Mouse (Mus musculus) embryonic facial prominence, embryonic 11.5 days (tissue): ENCODE measurements around the gene Pnp. TPM values are rescaled to one million over a fixed set of nuclear protein-coding genes. Genes with fewer than 3 reads are reported as not detected.
"Not testable (repeated sequence)": the region's sequence is repeated elsewhere in the genome, so short reads cannot be mapped to it uniquely, and the experiment has no call there.

ENCODE experiments used
- ATAC-seq: fragments of 200-750 bp; cut with Nextera tagmentation; replicated peaks from 2 replicates; pipeline ENCODE4 v1.8.0; 2017; ENCODE audit warnings: low read depth; ENCODE audit not compliant: insufficient number of reproducible peaks, low FRiP score, low TSS enrichment
- DNase-seq: peaks from one replicate; pipeline ENCODE4 v3.0.0-alpha.2; 2015; ENCODE audit warnings: low spot score
- H3K27ac ChIP-seq: fragments of 300-500 bp; sonication (generic); replicated peaks from 2 replicates; pipeline ENCODE4 v1.5.1; 2014; ENCODE audit warnings: mild to moderate bottlenecking, low read depth, low read length, control low read depth
- H3K27me3 ChIP-seq: fragments of 300-500 bp; sonication (generic); 2 replicates; pipeline ENCODE4 v1.6.1; 2014; ENCODE audit warnings: mild to moderate bottlenecking, low read length, moderate library complexity, mixed read lengths; ENCODE audit not compliant: control insufficient read depth, insufficient read depth
- H3K36me3 ChIP-seq: fragments of 300-500 bp; sonication (generic); replicated peaks from 2 replicates; pipeline ENCODE4 v1.6.1; 2014; ENCODE audit warnings: low read depth, mild to moderate bottlenecking, low read length, moderate library complexity, mixed read lengths; ENCODE audit not compliant: control insufficient read depth, insufficient read depth
- H3K4me1 ChIP-seq: fragments of 300-500 bp; sonication (generic); 2 replicates; pipeline ENCODE4 v1.6.1; 2014; ENCODE audit warnings: low read length, mixed read lengths; ENCODE audit not compliant: control insufficient read depth, insufficient read depth
- H3K4me2 ChIP-seq: fragments of 300-500 bp; sonication (generic); 2 replicates; pipeline ENCODE4 v1.6.1; 2014; ENCODE audit warnings: low read depth, mild to moderate bottlenecking, control low read depth, low read length, moderate library complexity
- H3K4me3 ChIP-seq: fragments of 300-500 bp; sonication (generic); 2 replicates; pipeline ENCODE4 v1.5.1; 2014; ENCODE audit warnings: low read depth, low read length, control low read depth
- H3K9ac ChIP-seq: fragments of 300-500 bp; sonication (generic); replicated peaks from 2 replicates; pipeline ENCODE4 v1.6.1; 2014; ENCODE audit warnings: mild to moderate bottlenecking, control low read depth, low read length
- H3K9me3 ChIP-seq: fragments of 300-500 bp; sonication (generic); replicated peaks from 2 replicates; pipeline ENCODE4 v1.6.1; 2016; ENCODE audit warnings: mild to moderate bottlenecking, low read length, inconsistent platforms, mixed read lengths; ENCODE audit not compliant: control insufficient read depth
- WGBS: fragments of 180-500 bp; shearing (Covaris S2); extraction: QIAGEN DNeasy Blood & Tissue Kit; methylation state at CpG from one replicate; pipeline ENCODE4 v1.1.7; 2014; 5-methylcytosine and 5-hydroxymethylcytosine counted together
- polyA plus RNA-seq: library from polyadenylated mRNA; unstranded; fragments of >200 nt; fragmentation: Nextera tagmentation; extraction: Ambion mirVana; gene quantifications from 2 replicates; pipeline ENCODE4 v1.2.1, GENCODE M21; 2014

Gene Pnp
- polyA plus RNA-seq, 1 experiment from 2014 or later: 72.8 TPM

- no peaks in the 10 kb centered on the region for H3K9me3 ChIP-seq
- no peaks in the 10 kb centered on the region for H3K27me3 ChIP-seq
- ATAC-seq: no peak
- no peaks in the 10 kb centered on the region for H3K36me3 ChIP-seq
- peak within 1 kb of the TSS; percentile 71 for H3K4me2 ChIP-seq
- WGBS: 32% methylated on average over 7 of the region's 7 CpGs
- no peaks in the 10 kb centered on the region for H3K4me1 ChIP-seq
- no peak for DNase-seq
- H3K9ac ChIP-seq: peak within 1 kb of the TSS; percentile 39
- H3K4me3 ChIP-seq: peak within 1 kb of the TSS; percentile 32
- H3K27ac ChIP-seq: no peak within 1 kb of the TSS
Measured at GRCm38 (mm10) chr14:50897374-50897765, 33.5 kb upstream of the Pnp start, which contains the start of gene Klhl33. Gene Klhl33 (minus strand): TSS chr14:50897507.

- H3K4me1 ChIP-seq, H3K9me3 ChIP-seq, H3K4me3 ChIP-seq, ATAC-seq, H3K4me2 ChIP-seq, H3K36me3 ChIP-seq, H3K27ac ChIP-seq, H3K9ac ChIP-seq, H3K27me3 ChIP-seq, DNase-seq: not testable (repeated sequence)
- WGBS: 89% methylated on average over 2 of the region's 2 CpGs
Measured at GRCm38 (mm10) chr14:50897992-50898391, 32.9 kb upstream of the Pnp start.

DNA sequence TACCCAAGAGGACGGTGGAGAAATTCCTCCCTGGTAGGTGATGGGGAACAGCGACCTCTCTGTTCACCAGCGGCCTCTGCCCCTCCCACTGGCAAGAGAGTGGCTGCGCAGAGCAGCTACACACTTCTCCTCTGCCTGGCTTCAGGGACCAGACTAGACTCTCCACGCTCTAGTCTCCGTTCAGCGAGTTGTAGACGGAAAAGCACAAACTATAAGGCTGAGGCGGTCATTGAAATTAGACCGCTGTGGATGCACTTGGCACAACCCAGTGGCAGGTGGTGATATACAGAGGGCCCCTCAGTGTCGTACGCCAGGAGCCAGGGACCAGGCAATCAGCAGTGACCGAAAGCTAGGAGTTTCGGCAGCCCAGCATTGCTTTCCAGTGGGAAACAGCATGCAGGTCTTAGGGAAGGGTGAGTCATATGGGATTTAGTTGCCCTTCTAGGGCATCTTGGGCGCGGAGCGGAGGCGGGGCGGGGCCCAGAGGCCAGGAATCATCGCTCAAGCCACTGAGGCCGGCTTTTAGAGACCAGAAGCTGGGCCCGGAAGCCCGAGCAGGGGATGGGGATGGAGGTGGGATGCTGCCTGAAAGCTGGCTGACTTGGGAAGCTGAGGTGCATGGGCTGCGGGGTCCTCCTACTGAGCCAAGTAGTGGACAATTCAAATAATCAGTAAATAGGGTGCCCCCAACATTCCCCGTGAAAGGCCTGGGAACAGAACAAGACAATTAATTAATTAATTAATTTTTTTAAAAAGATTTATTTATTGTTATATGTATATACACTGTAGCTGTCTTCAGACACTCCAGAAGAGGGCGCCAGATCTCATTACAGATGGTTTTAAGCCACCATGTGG lies 26.7 kb upstream of the Pnp start:
- Histone ChIP-seq H3K27me3 (no peaks in the 10 kb centered on the region), H3K4me3 (peak overlapping the region; percentile 35), H3K9ac (peak overlapping the region; percentile 65), H3K27ac (no peak overlapping the region), H3K4me2 (peak overlapping the region; percentile 70), H3K9me3 (no peaks in the 10 kb centered on the region), H3K4me1 (no peaks in the 10 kb centered on the region), H3K36me3 (no peaks in the 10 kb centered on the region)
- DNase-seq: peak; percentile 71
- peak; percentile 82 for ATAC-seq
- 3% methylated on average over 26 of the region's 26 CpGs for WGBS

DNA sequence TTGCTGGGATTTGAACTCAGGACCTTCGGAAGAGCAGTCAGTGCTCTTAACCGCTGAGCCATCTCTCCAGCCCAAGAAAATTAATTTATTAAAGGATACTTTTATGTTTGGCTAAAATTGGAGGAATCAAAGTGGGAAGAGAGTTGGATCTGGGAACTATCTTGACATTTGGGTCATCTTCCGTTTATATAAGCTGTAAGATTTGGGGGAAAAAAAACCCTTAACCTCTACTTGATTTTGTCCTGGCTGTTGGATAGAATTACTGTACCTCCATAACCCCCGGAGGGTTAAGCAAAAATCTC lies 26.1 kb upstream of the Pnp start:
- WGBS: 83% methylated on average over 4 of the region's 4 CpGs
- ATAC-seq: no peak

GRCm38 (mm10) chr14:50905327-50905726 lies 25.6 kb upstream of the Pnp start:
- DNase-seq, H3K9ac ChIP-seq, H3K4me3 ChIP-seq, H3K27ac ChIP-seq, H3K4me1 ChIP-seq, H3K27me3 ChIP-seq, H3K36me3 ChIP-seq, H3K4me2 ChIP-seq, H3K9me3 ChIP-seq, ATAC-seq: not testable (repeated sequence)

More for the DNA sequence above, 26.1 kb upstream of the Pnp start:
- H3K27me3 ChIP-seq: no peaks in the 10 kb centered on the region
- no peaks in the 10 kb centered on the region for H3K4me1 ChIP-seq
- no peak for DNase-seq
- no peaks in the 10 kb centered on the region for H3K36me3 ChIP-seq
- no peak overlapping the region for H3K4me2 ChIP-seq
- H3K9me3 ChIP-seq: no peaks in the 10 kb centered on the region
- no peak overlapping the region for H3K9ac ChIP-seq
- no peak overlapping the region for H3K4me3 ChIP-seq
- no peak overlapping the region for H3K27ac ChIP-seq

- Histone ChIP-seq H3K4me2 (no peak overlapping the region), H3K36me3 (no peaks in the 10 kb centered on the region), H3K27me3 (no peaks in the 10 kb centered on the region), H3K9ac (no peak overlapping the region), H3K9me3 (no peaks in the 10 kb centered on the region), H3K4me3 (no peak overlapping the region), H3K27ac (no peak overlapping the region), H3K4me1 (no peaks in the 10 kb centered on the region)
- 80% methylated on average over 4 of the region's 4 CpGs for WGBS
- no peak for ATAC-seq
- DNase-seq: no peak
Measured at GRCm38 (mm10) chr14:50908126-50908525, 22.8 kb upstream of the Pnp start.

- H3K27ac ChIP-seq: no peak overlapping the region
- H3K36me3 ChIP-seq: peaks cover 2% of the 10 kb centered on the region; the same call in 1 of the 2 replicates
- no peak overlapping the region for H3K9ac ChIP-seq
- no peak overlapping the region for H3K4me2 ChIP-seq
- no peaks in the 10 kb centered on the region for H3K9me3 ChIP-seq
- WGBS: 35% methylated on average over 3 of the region's 3 CpGs
- no peak for DNase-seq
- no peak for ATAC-seq
- H3K4me3 ChIP-seq: no peak overlapping the region
- H3K27me3 ChIP-seq: no peaks in the 10 kb centered on the region
- no peaks in the 10 kb centered on the region for H3K4me1 ChIP-seq
Measured at GRCm38 (mm10) chr14:50911356-50911755, 19.5 kb upstream of the Pnp start.

DNA sequence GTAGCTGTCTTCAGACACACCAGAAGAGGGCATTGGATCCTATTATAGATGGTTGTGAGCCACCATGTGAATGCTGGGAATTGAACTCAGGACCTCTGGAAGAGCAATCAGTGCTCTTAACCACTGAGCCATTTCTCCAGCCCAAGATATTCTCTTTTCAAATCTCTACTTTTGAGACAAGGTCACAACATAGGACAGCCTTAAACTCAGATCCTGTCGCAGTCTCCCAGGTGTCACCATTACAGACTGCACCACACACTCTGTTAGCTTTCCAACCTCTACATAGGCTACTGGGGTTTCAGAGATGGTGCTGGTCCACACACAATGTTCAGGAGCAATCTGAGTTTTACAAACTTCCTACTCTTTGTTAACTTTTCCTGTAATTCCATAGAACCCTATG lies 7.4 kb upstream of the Pnp start:
- H3K27ac ChIP-seq, ATAC-seq, H3K9me3 ChIP-seq, H3K4me1 ChIP-seq, H3K9ac ChIP-seq, DNase-seq, H3K36me3 ChIP-seq, H3K27me3 ChIP-seq: not testable (repeated sequence)
- 83% methylated on average over 1 of the region's 1 CpGs for WGBS
- peak overlapping the region; percentile 84; the same call in 1 of the 2 replicates for H3K4me3 ChIP-seq
- peak overlapping the region; percentile 48 for H3K4me2 ChIP-seq
